Mouse (Mus musculus) liver, adult 2 months (tissue): ENCODE measurements at regions not wholly inside any gene's neighbourhood (a gene's known extent, or its start where the extent isn't known, plus 50 kb on each side); places are given as distances from the start of the nearest gene placed in this dataset.
"Not testable (repeated sequence)": the region's sequence is repeated elsewhere in the genome, so short reads cannot be mapped to it uniquely, and the experiment has no call there.

Experiments
- DNase-seq: peaks from one replicate; pipeline ENCODE4 v3.0.0-alpha.2; 2011; ENCODE audit warnings: low read depth, low spot score; ENCODE audit errors: extremely low read depth
- H3K27ac ChIP-seq: fragments of 200-500 bp; replicated peaks from 2 replicates; pipeline ENCODE4 v1.5.1; 2012; ENCODE audit warnings: low read depth, mild to moderate bottlenecking, control low read depth, inconsistent platforms, low read length; ENCODE audit not compliant: insufficient read depth
- H3K27me3 ChIP-seq: fragments of 200-500 bp; 2 replicates; pipeline ENCODE4 v1.6.1; 2012; ENCODE audit warnings: mild to moderate bottlenecking, moderate library complexity, low read length, inconsistent platforms; ENCODE audit not compliant: control insufficient read depth, insufficient read depth
- H3K36me3 ChIP-seq: fragments of 200-500 bp; 2 replicates; pipeline ENCODE4 v1.6.1; 2012; ENCODE audit warnings: low read length, inconsistent platforms; ENCODE audit not compliant: control insufficient read depth, insufficient read depth
- H3K4me1 ChIP-seq: fragments of 200-500 bp; 2 replicates; pipeline ENCODE4 v1.6.1; 2011; ENCODE audit warnings: low read length; ENCODE audit not compliant: control insufficient read depth, insufficient read depth
- H3K4me3 ChIP-seq: fragments of 200-500 bp; 2 replicates; pipeline ENCODE4 v1.5.1; 2011; ENCODE audit warnings: low read depth, mild to moderate bottlenecking, control low read depth, low read length, moderate library complexity; ENCODE audit not compliant: insufficient read depth
- H3K79me2 ChIP-seq: fragments of 200-500 bp; 2 replicates; pipeline ENCODE4 v1.6.1; 2012; ENCODE audit warnings: inconsistent platforms, mild to moderate bottlenecking, low read length, moderate library complexity; ENCODE audit not compliant: control insufficient read depth, insufficient read depth
- H3K9ac ChIP-seq: fragments of 200-500 bp; 2 replicates; pipeline ENCODE4 v1.6.1; 2012; ENCODE audit warnings: low read depth, mild to moderate bottlenecking, control low read depth, inconsistent platforms, low read length
- CTCF ChIP-seq: fragments of 200-500 bp; IDR thresholded peaks from 2 replicates; pipeline ENCODE4 v1.5.1; 2011; ENCODE audit warnings: low read depth, low read length, control low read depth
- POLR2A ChIP-seq: fragments of 200-500 bp; IDR thresholded peaks from 2 replicates; pipeline ENCODE4 v1.6.1; 2011; ENCODE audit warnings: low read length, control low read depth; ENCODE audit not compliant: insufficient read depth; ENCODE audit errors: extremely low read depth
- WGBS: fragments of 180-500 bp; shearing (Covaris S2); methylation state at CpG from one replicate; pipeline ENCODE4 v1.1.7; 2018; 5-methylcytosine and 5-hydroxymethylcytosine counted together

- H3K4me1 ChIP-seq: peaks cover 18% of the 10 kb centered on the region
- no peaks in the 10 kb centered on the region for H3K27me3 ChIP-seq
- WGBS: 90% methylated on average over 6 of the region's 6 CpGs
- no peak overlapping the region for H3K27ac ChIP-seq
- H3K36me3 ChIP-seq: no peaks in the 10 kb centered on the region
- H3K79me2 ChIP-seq: no peaks in the 10 kb centered on the region
- H3K4me3 ChIP-seq: no peak overlapping the region
- DNase-seq: no peak
- TF ChIP-seq CTCF (no peak), POLR2A (no peak)
- no peak overlapping the region for H3K9ac ChIP-seq
Observed at GRCm38 (mm10) chr16:31568316-31568715, 94.9 kb upstream of the Dlg1 start.

- Histone ChIP-seq H3K79me2 (no peaks in the 10 kb centered on the region), H3K36me3 (no peaks in the 10 kb centered on the region), H3K9ac (no peak overlapping the region), H3K4me3 (no peak overlapping the region), H3K4me1 (peaks cover 18% of the 10 kb centered on the region), H3K27ac (no peak overlapping the region), H3K27me3 (no peaks in the 10 kb centered on the region)
- peak; percentile 26 for DNase-seq
- 72% methylated on average over 6 of the region's 6 CpGs for WGBS
- no peak for TF ChIP-seq CTCF
- no peak for TF ChIP-seq POLR2A
Observed at GRCm38 (mm10) chr16:31569871-31570270, 93.4 kb upstream of the Dlg1 start.

- no peaks in the 10 kb centered on the region for H3K36me3 ChIP-seq
- peak overlapping the region; percentile 7; the same call in 1 of the 2 replicates for H3K27ac ChIP-seq
- 51% methylated on average over 20 of the region's 20 CpGs for WGBS
- H3K9ac ChIP-seq: peak overlapping the region; percentile 18; the same call in 1 of the 2 replicates
- DNase-seq: peak; percentile 97
- H3K79me2 ChIP-seq: no peaks in the 10 kb centered on the region
- H3K27me3 ChIP-seq: no peaks in the 10 kb centered on the region
- peaks cover 18% of the 10 kb centered on the region for H3K4me1 ChIP-seq
- no peak overlapping the region for H3K4me3 ChIP-seq
- TF ChIP-seq CTCF: no peak
- no peak for TF ChIP-seq POLR2A
Observed at GRCm38 (mm10) chr16:31570311-31571139, 92.7 kb upstream of the Dlg1 start.

- WGBS: 88% methylated on average over 9 of the region's 9 CpGs
- not testable (repeated sequence) for H3K27me3 ChIP-seq, H3K9ac ChIP-seq, H3K27ac ChIP-seq, H3K79me2 ChIP-seq, H3K36me3 ChIP-seq, H3K4me3 ChIP-seq, DNase-seq
- H3K4me1 ChIP-seq: peaks cover 24% of the 10 kb centered on the region
Observed at GRCm38 (mm10) chr16:31573833-31574232, 89.4 kb upstream of the Dlg1 start.

GRCm38 (mm10) chr16:31575646-31576045 lies 87.6 kb upstream of the Dlg1 start:
- peaks cover 17% of the 10 kb centered on the region for H3K4me1 ChIP-seq
- 9% methylated on average over 11 of the region's 11 CpGs for WGBS
- peak; percentile 63 for DNase-seq
- H3K79me2 ChIP-seq, H3K27me3 ChIP-seq, H3K27ac ChIP-seq, H3K4me3 ChIP-seq, H3K36me3 ChIP-seq, H3K9ac ChIP-seq: not testable (repeated sequence)

- Histone ChIP-seq H3K9ac (no peak overlapping the region; the same call in 1 of the 2 replicates), H3K36me3 (no peaks in the 10 kb centered on the region), H3K27me3 (no peaks in the 10 kb centered on the region), H3K27ac (no peak overlapping the region), H3K79me2 (no peaks in the 10 kb centered on the region), H3K4me1 (peaks cover 13% of the 10 kb centered on the region), H3K4me3 (no peak overlapping the region)
- TF ChIP-seq CTCF (no peak), POLR2A (no peak)
- peak; percentile 43 for DNase-seq
- WGBS: 43% methylated on average over 8 of the region's 8 CpGs
Observed at GRCm38 (mm10) chr16:31576422-31576821, 86.8 kb upstream of the Dlg1 start.
